Mouse (Mus musculus): ENCODE data around the gene Rspo1.

Rspo1 gene

DNA sequence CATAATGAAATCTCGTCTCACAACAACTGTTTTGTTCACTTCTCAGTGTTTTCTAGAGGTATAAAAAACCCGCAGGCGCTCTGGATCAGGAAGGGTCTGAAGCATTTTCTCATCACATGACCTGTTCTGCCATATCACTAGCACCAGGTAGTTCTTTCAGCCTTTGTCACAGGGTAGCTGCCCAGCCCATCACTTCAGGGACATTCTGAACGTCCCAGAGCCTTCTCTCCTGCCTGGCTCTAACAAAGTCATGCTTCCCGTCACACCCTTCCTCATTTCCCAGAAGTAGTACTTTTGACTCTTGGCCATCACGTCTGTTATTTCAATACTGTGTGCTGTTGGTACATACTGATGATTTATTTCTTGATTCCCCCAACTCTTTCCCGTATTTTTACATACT lies 58.2 kb downstream of the Rspo1 start:
- no peak for DNase-seq

DNA sequence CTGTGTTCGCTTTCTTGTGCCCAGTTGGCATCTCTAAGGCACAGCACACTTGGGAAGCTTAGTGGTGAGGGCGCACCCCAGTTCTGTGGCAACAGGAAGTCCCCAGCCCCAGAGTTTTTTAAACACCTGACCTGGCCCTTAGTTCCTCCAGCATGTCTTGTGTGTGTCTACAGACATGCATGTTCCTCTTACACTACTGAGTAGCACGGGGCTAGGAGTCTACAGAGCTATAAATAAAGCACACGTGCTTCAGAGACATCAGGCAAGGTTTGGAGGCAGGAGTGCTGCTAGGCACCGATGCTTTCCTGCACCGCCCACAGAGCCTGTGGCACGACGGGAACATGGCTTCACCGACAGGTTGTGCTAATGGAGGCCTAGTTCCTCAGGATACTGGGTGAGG lies 69.2 kb downstream of the Rspo1 start:
- DNase-seq = peak; percentile 35

DNA sequence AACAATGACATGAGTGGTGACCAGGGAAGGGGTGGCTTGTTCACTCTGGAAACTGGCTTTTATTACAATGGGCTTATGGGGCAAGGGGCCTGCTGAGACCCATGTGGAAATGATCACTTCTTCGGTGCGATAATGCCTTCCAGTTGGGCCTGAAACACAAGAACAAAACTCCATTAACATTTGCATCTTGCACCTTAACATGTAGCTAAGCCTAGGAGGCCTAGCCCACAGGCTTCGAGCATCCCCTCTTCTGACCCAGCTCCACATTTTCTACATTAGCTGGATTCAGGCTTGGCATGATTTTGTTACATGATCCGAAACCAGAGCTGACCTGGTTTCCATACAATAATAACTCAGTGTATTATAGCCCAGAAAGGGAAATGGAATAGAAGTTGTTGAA lies 70.2 kb downstream of the Rspo1 start:
- DNase-seq = no peak

DNA sequence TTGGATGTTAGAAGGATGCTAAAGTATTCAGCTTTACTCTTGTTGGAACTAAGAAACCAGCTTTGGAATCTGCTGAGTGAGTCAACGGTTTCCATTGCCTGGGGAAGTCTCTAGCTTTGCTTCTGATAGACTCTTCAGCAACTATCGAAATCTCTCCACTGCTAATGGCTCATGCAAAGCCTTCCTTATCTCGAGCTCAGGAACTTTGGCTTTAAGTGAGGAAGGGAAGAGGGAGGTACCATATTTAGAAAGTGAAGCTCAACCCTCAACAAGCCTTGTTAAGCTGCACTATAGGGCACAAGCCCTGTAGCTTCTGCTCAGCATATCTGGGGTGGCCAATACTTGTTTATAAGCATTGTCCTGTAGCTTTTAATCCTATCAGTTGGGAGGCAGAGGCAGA lies 71.0 kb downstream of the Rspo1 start:
- no peak for DNase-seq

DNA sequence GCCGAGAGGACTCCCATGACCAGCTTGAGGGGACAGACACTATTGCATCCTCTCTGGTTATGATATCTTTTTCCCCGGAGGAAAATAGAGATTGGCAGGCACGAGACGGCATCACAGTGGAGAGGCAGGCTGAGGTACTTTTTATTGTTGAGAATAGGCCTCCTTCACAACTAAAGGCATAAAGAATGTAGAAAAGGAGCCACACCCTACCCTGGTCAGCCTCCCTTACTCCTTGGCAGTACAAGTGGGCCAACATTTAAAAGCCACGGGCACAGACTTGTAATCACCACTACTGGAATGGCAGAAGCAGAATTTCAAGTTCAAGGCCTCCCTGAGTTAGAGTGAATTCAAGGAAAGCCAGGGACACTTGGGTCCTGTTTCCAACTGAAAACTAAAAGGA lies 71.8 kb downstream of the Rspo1 start:
- no peak for DNase-seq
